Mouse (Mus musculus): ENCODE results near the gene Lrrc1. TPM values are rescaled to one million over a fixed set of nuclear protein-coding genes. Genes with fewer than 3 reads are reported as not detected.

Gene Lrrc1
- polyA plus RNA-seq, 1 experiment from 2014 or later = 10.6 TPM

Small RNAs within 50 kb of the gene (microRNA-seq; reads per million reads assigned to microRNA genes)
- gene Gm25250 = not detected

Other genes with a start within 250 kb of the Lrrc1 start
- 1.3 and 2.0 TPM in 2 replicates for gene Mlip, start 191.9 kb downstream of the Lrrc1 start, polyA plus RNA-seq (2014; fragmentation: Nextera tagmentation; extraction: Ambion mirVana)
- gene Klhl31, start 91.6 kb upstream of the Lrrc1 start, polyA plus RNA-seq (2014; fragmentation: Nextera tagmentation; extraction: Ambion mirVana) = 0.05 TPM in 2 replicates
- gene Gclc, start 209.7 kb upstream of the Lrrc1 start, polyA plus RNA-seq (2014; fragmentation: Nextera tagmentation; extraction: Ambion mirVana) = 17.2 and 20.3 TPM in 2 replicates